Mouse (Mus musculus) urinary bladder, postnatal 10 days (tissue): ENCODE results near the gene Vmn1r84.

Experiments used
- DNase-seq: peaks from one replicate; pipeline ENCODE4 v3.0.0; 2022; ENCODE audit warnings: low spot score

Vmn1r84 gene

DNA sequence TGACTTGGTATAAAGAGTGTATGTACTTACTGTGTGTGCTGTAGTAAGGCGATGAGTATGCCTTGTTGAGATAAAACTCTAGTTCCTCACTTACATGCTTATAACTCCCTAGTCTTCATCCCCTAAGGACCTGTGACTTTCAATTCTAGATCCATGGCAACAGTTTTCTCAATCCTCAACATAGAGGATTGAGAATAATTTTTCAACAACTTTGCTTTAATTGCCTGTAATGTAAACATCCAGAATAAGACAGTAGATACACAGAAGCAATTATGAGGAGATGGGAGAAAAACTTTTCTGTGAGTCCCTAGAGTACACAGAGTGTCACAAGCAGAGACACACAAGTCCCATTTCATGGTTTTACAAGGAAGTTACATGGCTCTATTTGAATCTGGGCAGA lies at the start of gene Vmn1r84:
TSS of gene Vmn1r84 (minus strand) at position 101 of the 400 bp plus-strand sequence.
- no peak for DNase-seq

DNA sequence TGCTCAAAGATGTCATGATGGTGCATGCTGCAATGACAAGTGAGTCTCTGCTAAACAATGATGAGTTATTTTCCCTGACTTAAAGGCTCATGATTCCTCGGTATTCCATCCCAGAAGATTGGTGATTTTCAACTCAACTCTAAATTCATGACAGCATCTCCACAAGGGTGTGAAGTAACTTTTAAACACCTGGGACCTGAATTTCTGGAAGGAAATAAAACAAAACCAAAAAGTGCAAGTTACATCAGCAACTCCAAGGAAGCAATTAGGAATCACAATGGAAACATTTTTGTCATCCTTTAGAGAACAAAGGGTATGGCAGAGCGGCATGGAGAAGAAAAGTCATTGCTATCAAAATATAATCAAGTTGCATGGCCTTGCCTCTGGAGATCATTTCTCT lies 39.7 kb downstream of the Vmn1r84 start, which contains the start of gene Vmn1r83:
TSS of gene Vmn1r83 (minus strand) at position 101 of the 400 bp plus-strand sequence.
- DNase-seq: no peak
